Mouse (Mus musculus) gastrocnemius, postnatal 25 days (tissue): ENCODE measurements around the gene Fbxo40. TPM values are rescaled to one million over a fixed set of nuclear protein-coding genes. Genes with fewer than 3 reads are reported as not detected.
A peak's percentile ranks its signal among the peaks of the same experiment; 100 is the strongest.

Experiments used
- DNase-seq: peaks from one replicate; pipeline ENCODE4 v3.0.0; 2022
- long read RNA-seq, 2 experiments: library from polyadenylated mRNA; stranded (forward); transcript quantifications; one replicate each; pipeline ENCODE4 v2.0.0; 2021
- total RNA-seq, 2 experiments: library from RNA; stranded (reverse); gene quantifications; 1 replicate in 1 of 2; 2 replicates in 1 of 2; pipeline ENCODE4 v1.2.3; 2021

The Fbxo40 gene
- total RNA-seq, result 100 to 1,000 TPM; 214 to 223 TPM
- long read RNA-seq, experiment 1, full-length matches to known transcripts, result 17 of 90 reads
- long read RNA-seq, experiment 1, partial matches to known transcripts, result 0 of 90 reads
- long read RNA-seq, experiment 1, other reads (novel, unspliced or antisense), result 73 of 90 reads
- long read RNA-seq, experiment 2, full-length matches to known transcripts, result 80 of 162 reads
- long read RNA-seq, experiment 2, partial matches to known transcripts, result 1 of 162 reads
- long read RNA-seq, experiment 2, other reads (novel, unspliced or antisense), result 81 of 162 reads

GRCm38 (mm10) chr16:36989999-36990625 lies at the start of gene Fbxo40:
TSS of gene Fbxo40 (minus strand) at chr16:36990467.
- DNase-seq, result peak; percentile 43

GRCm38 (mm10) chr16:37034751-37035150 lies 44.5 kb upstream of the Fbxo40 start:
- DNase-seq, result no peak

- no peak for DNase-seq
Observed at GRCm38 (mm10) chr16:37031996-37032395, 41.7 kb upstream of the Fbxo40 start.

GRCm38 (mm10) chr16:37027581-37027980 lies 37.3 kb upstream of the Fbxo40 start:
- no peak for DNase-seq

GRCm38 (mm10) chr16:37012336-37012735 lies 22.1 kb upstream of the Fbxo40 start:
- no peak for DNase-seq

- DNase-seq, result peak; percentile 21
Observed at GRCm38 (mm10) chr16:37011922-37012289, 21.6 kb upstream of the Fbxo40 start.

- DNase-seq, result peak; percentile 89
Observed at GRCm38 (mm10) chr16:37011061-37011921, 21.0 kb upstream of the Fbxo40 start, which contains the start of gene Polq. TSS of gene Polq (plus strand) at chr16:37011786.

GRCm38 (mm10) chr16:37010370-37010769 lies 20.1 kb upstream of the Fbxo40 start:
- DNase-seq, result no peak

- DNase-seq, result no peak
Observed at GRCm38 (mm10) chr16:37009262-37009661, 19.0 kb upstream of the Fbxo40 start.

GRCm38 (mm10) chr16:36999366-36999972 lies 9.2 kb upstream of the Fbxo40 start:
- no peak for DNase-seq

- DNase-seq, result no peak
Observed at GRCm38 (mm10) chr16:36997650-36998049, 7.4 kb upstream of the Fbxo40 start.

GRCm38 (mm10) chr16:36989493-36989892 lies 774 bp downstream of the Fbxo40 start:
- DNase-seq, result peak; percentile 59

- no peak for DNase-seq
Observed at GRCm38 (mm10) chr16:36988066-36988465, 2.2 kb downstream of the Fbxo40 start.

- no peak for DNase-seq
Observed at GRCm38 (mm10) chr16:36987399-36987798, 2.9 kb downstream of the Fbxo40 start.

GRCm38 (mm10) chr16:36985636-36986042 lies 4.6 kb downstream of the Fbxo40 start:
- no peak for DNase-seq

- DNase-seq, result no peak
Observed at GRCm38 (mm10) chr16:36983796-36984195, 6.5 kb downstream of the Fbxo40 start.

GRCm38 (mm10) chr16:36979127-36979526 lies 11.1 kb downstream of the Fbxo40 start:
- DNase-seq, result no peak

- no peak for DNase-seq
Observed at GRCm38 (mm10) chr16:36963415-36963814, 26.9 kb downstream of the Fbxo40 start.

GRCm38 (mm10) chr16:36955106-36955505 lies 35.2 kb downstream of the Fbxo40 start:
- DNase-seq, result no peak

GRCm38 (mm10) chr16:36951029-36951428 lies 39.2 kb downstream of the Fbxo40 start:
- DNase-seq, result no peak

- DNase-seq, result no peak
Observed at GRCm38 (mm10) chr16:36949614-36950336, 40.5 kb downstream of the Fbxo40 start.
